Mouse (Mus musculus) forebrain, embryonic 12.5 days (tissue): ENCODE measurements around the gene Iqcf5. TPM values are rescaled to one million over a fixed set of nuclear protein-coding genes. Genes with fewer than 3 reads are reported as not detected.
A peak's percentile ranks its signal among the peaks of the same experiment; 100 is the strongest.

ENCODE experiments used
- ATAC-seq: fragments of 200-750 bp; cut with Nextera tagmentation; 2 replicates; pipeline ENCODE4 v1.8.0; 2017; ENCODE audit warnings: moderate TSS enrichment; ENCODE audit not compliant: low FRiP score
- H3K27ac ChIP-seq: fragments of 300-500 bp; sonication (generic); 2 replicates; pipeline ENCODE4 v1.5.1; 2016; ENCODE audit warnings: mild to moderate bottlenecking
- H3K27me3 ChIP-seq: fragments of 300-500 bp; sonication (generic); 2 replicates; pipeline ENCODE4 v1.6.1; 2016; ENCODE audit warnings: mild to moderate bottlenecking
- H3K36me3 ChIP-seq: fragments of 300-500 bp; sonication (generic); replicated peaks from 2 replicates; pipeline ENCODE4 v1.6.1; 2016; ENCODE audit warnings: mild to moderate bottlenecking
- H3K4me1 ChIP-seq: fragments of 300-500 bp; sonication (generic); 2 replicates; pipeline ENCODE4 v1.6.1; 2016
- H3K4me2 ChIP-seq: fragments of 300-500 bp; sonication (generic); 2 replicates; pipeline ENCODE4 v1.6.1; 2016; ENCODE audit warnings: mild to moderate bottlenecking, moderate library complexity
- H3K4me3 ChIP-seq: fragments of 300-500 bp; sonication (generic); replicated peaks from 2 replicates; pipeline ENCODE4 v1.5.1; 2016; ENCODE audit warnings: mild to moderate bottlenecking
- H3K9ac ChIP-seq: fragments of 300-500 bp; sonication (generic); 2 replicates; pipeline ENCODE4 v1.6.1; 2016; ENCODE audit warnings: mild to moderate bottlenecking
- H3K9me3 ChIP-seq: fragments of 300-500 bp; sonication (generic); 2 replicates; pipeline ENCODE4 v1.6.1; 2016
- WGBS: fragments of 180-500 bp; shearing (Covaris S2); methylation state at CpG from one replicate; pipeline ENCODE4 v1.1.7; 2016; 5-methylcytosine and 5-hydroxymethylcytosine counted together
- polyA plus RNA-seq: library from polyadenylated mRNA; unstranded; fragments of >200 nt; fragmentation: Nextera tagmentation; extraction: Ambion mirVana; gene quantifications from 2 replicates; pipeline ENCODE4 v1.2.1, GENCODE M21; 2016

Iqcf5 gene
- polyA plus RNA-seq, 1 experiment from 2014 or later, result not detected

DNA sequence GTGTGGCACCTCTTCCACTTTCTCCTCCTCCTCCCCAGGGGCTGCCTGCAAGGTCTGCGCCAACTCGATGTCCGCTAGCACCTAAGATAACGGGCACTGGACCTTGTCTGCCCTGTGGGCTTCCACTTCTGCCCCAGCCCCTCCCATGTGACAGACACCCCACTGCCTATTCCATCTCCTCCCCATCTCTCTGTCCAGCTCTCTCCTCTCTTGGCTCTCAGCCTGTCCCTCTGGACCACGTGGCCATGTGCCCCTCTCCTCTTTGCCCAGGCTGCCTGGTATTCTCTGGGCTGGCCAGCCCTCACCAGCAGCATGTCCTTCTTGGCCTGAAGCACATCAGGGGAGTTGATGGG lies 40.6 kb upstream of the Iqcf5 start:
- ATAC-seq, result no peak
- no peak overlapping the region for H3K27ac ChIP-seq
- no peak overlapping the region for H3K9ac ChIP-seq
- peaks cover 14% of the 10 kb centered on the region; the same call in 1 of the 2 replicates for H3K27me3 ChIP-seq
- 74% methylated on average over 5 of the region's 5 CpGs for WGBS
- no peak overlapping the region for H3K4me3 ChIP-seq
- H3K4me2 ChIP-seq, result no peak overlapping the region
- no peaks in the 10 kb centered on the region for H3K36me3 ChIP-seq
- peaks cover 42% of the 10 kb centered on the region for H3K4me1 ChIP-seq
- no peaks in the 10 kb centered on the region for H3K9me3 ChIP-seq

DNA sequence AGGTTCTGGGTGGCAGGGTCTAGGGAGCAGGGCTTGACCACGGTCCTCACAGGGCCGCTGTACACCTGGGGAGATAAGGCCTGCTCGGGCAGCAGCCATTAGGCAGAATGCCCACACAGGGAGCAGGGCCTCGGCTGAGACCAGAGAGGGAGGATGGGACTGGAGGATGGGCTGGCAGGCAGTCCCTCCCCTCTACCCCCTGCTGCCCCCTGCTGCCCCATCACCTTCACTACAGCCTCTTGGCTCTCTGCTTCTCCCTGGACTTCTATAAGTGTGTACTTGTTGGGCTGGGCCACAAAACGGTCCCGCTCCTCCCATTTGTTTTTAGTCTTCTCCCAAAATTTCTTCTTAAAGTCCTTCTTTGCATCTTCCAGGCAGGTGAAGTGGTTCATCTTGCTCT lies 39.9 kb upstream of the Iqcf5 start:
- no peak overlapping the region for H3K27ac ChIP-seq
- H3K4me3 ChIP-seq, result no peak overlapping the region; the same call in 1 of the 2 replicates
- WGBS, result 1% methylated on average over 6 of the region's 6 CpGs
- H3K4me2 ChIP-seq, result peak overlapping the region; percentile 8; the same call in 1 of the 2 replicates
- peak; percentile 15; the same call in 1 of the 2 replicates for ATAC-seq
- H3K4me1 ChIP-seq, result peaks cover 42% of the 10 kb centered on the region
- no peaks in the 10 kb centered on the region for H3K36me3 ChIP-seq
- H3K9me3 ChIP-seq, result no peaks in the 10 kb centered on the region
- H3K9ac ChIP-seq, result peak overlapping the region; percentile 45; the same call in 1 of the 2 replicates
- H3K27me3 ChIP-seq, result peaks cover 14% of the 10 kb centered on the region; the same call in 1 of the 2 replicates

DNA sequence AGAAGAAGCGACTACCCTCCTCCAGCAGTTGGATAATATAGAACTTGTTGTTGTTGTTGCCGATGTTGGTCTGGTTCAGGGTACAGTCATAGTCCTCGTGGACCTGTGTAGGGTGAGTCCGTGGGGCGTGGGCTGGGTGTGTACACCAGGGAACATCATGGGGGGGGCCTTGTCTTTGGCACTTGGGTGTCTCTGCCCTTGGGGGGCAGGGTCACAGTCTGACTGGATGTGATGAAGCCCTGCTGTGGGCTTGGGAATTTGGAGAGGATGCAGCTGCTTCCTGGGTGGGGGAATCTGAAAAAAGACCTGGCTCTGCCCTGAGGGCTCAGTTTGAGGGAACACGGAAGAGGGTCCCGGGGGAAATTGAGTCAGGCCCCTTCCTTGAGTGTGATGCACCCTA lies 39.3 kb upstream of the Iqcf5 start:
- Histone ChIP-seq H3K36me3 (peaks cover 3% of the 10 kb centered on the region; the same call in 1 of the 2 replicates), H3K27me3 (peaks cover 14% of the 10 kb centered on the region; the same call in 1 of the 2 replicates), H3K4me3 (no peak overlapping the region; the same call in 1 of the 2 replicates), H3K27ac (no peak overlapping the region), H3K4me2 (no peak overlapping the region), H3K4me1 (peaks cover 42% of the 10 kb centered on the region), H3K9me3 (no peaks in the 10 kb centered on the region), H3K9ac (peak overlapping the region; percentile 45; the same call in 1 of the 2 replicates)
- ATAC-seq, result no peak
- WGBS, result 70% methylated on average over 7 of the region's 7 CpGs

DNA sequence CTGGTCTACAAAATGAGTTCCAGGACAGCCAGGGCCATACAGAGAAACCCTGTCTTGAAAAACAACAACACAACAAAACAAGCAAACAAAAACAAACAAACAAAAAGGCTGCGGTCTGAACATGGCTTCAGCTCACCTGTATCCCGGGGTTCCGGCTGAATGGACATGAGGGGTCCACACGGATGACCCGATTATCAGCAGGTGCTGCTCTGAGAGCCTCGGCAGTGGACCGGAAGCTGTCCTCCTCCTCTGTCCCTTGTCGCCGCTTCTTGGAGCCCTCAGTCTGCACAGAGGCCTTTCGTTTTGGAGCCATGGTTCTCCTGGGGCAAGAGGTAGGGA lies 38.7 kb upstream of the Iqcf5 start, which contains the start of gene Rrp9:
TSS of gene Rrp9 (plus strand) at position 301 of the 339 bp plus-strand sequence.
- H3K4me2 ChIP-seq, result peak within 1 kb of the TSS; percentile 31
- 88% methylated on average over 10 of the region's 10 CpGs for WGBS
- no peak within 1 kb of the TSS for H3K27ac ChIP-seq
- H3K4me1 ChIP-seq, result peaks cover 42% of the 10 kb centered on the region
- H3K27me3 ChIP-seq, result peaks cover 14% of the 10 kb centered on the region; the same call in 1 of the 2 replicates
- no peak for ATAC-seq
- peak within 1 kb of the TSS; percentile 73; the same call in 1 of the 2 replicates for H3K4me3 ChIP-seq
- H3K9ac ChIP-seq, result peak within 1 kb of the TSS; percentile 45; the same call in 1 of the 2 replicates
- peaks cover 7% of the 10 kb centered on the region for H3K36me3 ChIP-seq
- H3K9me3 ChIP-seq, result no peaks in the 10 kb centered on the region

DNA sequence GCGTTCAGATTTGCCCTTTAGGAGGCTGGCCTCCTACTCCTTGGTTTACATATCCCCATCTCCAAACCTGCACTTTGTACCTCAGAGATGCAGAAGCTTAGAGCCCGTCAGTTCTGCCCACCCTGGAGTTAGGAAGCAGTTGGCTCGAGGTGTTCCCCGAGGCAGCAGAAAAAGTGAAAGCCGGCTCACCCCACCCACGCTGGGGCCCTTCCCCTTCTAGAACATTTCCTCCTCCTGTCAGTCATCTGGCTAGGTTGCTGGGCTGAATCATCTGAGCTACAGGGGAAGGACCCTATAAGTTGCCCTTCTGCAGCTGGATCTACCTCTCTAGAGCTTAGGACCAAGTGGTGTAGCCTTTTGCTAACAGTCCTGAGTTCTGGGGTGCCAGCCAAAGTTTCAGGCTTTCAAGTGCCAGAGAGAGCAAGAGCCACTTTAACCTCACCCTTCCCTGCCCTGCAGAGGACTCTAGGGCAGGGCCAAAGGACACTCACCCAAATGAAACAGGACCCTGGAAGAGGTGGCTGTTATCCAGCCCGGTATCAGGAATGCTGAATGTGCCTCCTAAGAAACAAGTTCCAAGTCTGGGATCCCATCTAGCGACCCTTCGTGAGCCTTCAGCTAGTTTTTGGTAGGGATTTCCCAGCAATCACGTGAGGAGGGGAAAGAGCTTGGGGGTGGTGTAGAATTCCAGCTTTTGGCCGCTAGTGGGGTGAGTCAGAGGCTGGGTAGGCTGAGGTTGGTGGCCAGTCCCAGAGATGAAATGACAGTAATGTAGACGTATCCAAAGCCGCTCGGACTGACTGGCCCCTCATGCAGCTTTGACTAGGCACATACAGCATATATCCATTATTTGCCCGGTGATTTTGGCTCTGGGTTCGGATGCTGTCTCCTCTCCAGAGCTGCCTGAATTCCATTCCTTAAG lies 38.1 kb upstream of the Iqcf5 start:
- H3K9ac ChIP-seq, result 0 out of 2 replicates have a peak overlapping the region, but pooled peaks have one; percentile 13
- ATAC-seq, result peak; percentile 61
- peaks cover 14% of the 10 kb centered on the region; the same call in 1 of the 2 replicates for H3K27me3 ChIP-seq
- peak overlapping the region; percentile 31 for H3K4me2 ChIP-seq
- WGBS, result 41% methylated on average over 16 of the region's 16 CpGs
- 0 out of 2 replicates have a peak overlapping the region, but pooled peaks have one; percentile 73 for H3K4me3 ChIP-seq
- peaks cover 13% of the 10 kb centered on the region for H3K36me3 ChIP-seq
- H3K27ac ChIP-seq, result no peak overlapping the region
- no peaks in the 10 kb centered on the region for H3K9me3 ChIP-seq
- H3K4me1 ChIP-seq, result peaks cover 42% of the 10 kb centered on the region

DNA sequence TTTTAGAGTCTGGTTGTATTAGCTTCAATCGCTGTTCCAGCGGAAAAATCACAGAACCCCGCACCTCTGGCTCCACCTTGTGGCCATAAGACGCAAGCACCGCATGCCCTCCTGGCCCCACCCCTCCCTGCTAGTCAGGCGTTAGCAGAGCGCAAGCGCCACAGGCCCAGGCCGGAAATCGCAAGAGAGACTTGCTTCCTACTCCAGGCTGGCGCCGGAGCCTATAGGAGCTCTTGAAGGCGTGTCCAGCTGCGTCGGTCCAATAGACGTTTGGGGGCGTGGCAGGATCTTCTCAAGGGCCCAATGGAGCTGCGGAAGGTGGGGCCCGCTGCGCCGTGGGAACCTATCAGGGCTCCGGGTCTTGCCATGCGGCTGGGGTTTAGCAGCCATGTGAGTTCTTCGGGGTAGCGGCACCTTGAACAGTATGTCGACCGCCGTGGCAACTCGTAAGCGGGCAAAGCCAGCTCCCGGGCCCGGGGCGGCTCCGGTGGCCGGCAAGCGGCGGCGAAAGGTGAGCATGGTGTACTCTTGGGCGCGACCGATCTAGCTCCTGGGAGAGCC lies 37.4 kb upstream of the Iqcf5 start, which contains the start of gene Parp3:
TSS of gene Parp3 (minus strand) at position 26 of the 561 bp plus-strand sequence.
- peak; percentile 98 for ATAC-seq
- WGBS, result under 1% methylated on average over 41 of the region's 41 CpGs
- H3K27ac ChIP-seq, result no peak within 1 kb of the TSS

DNA sequence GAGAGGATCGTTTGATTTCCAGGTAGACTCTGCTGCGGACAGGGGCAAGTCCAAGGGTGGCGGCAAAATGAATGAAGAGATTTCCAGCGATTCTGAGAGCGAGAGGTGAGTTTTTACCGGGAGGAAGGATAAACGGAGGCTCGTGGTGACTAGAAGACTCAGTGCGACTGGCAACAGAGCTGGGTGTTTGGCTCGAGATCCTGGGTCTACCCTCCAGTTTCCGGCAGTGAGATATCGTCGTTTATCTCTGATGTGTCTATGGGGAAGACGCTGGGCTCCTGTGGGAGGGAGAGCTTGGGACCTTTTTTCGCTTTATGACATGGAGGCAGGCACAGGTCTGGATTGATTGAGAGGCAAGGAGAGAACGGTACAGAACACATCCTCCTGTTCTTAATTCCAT lies 36.7 kb upstream of the Iqcf5 start:
- Histone ChIP-seq H3K9me3 (no peaks in the 10 kb centered on the region), H3K27ac (no peak overlapping the region), H3K4me1 (peaks cover 32% of the 10 kb centered on the region), H3K9ac (peak overlapping the region; percentile 66), H3K4me3 (peak overlapping the region; percentile 73), H3K36me3 (peaks cover 26% of the 10 kb centered on the region), H3K4me2 (peak overlapping the region; percentile 98), H3K27me3 (peaks cover 9% of the 10 kb centered on the region; the same call in 1 of the 2 replicates)
- no peak for ATAC-seq
- WGBS, result 7% methylated on average over 16 of the region's 16 CpGs

More for the DNA sequence above, 37.4 kb upstream of the Iqcf5 start, which contains the start of gene Parp3:
- Histone ChIP-seq H3K4me2 (peak within 1 kb of the TSS; percentile 98), H3K36me3 (peaks cover 21% of the 10 kb centered on the region), H3K27me3 (peaks cover 10% of the 10 kb centered on the region; the same call in 1 of the 2 replicates), H3K4me3 (peak within 1 kb of the TSS; percentile 73), H3K4me1 (peaks cover 37% of the 10 kb centered on the region), H3K9me3 (no peaks in the 10 kb centered on the region), H3K9ac (peak within 1 kb of the TSS; percentile 66)

DNA sequence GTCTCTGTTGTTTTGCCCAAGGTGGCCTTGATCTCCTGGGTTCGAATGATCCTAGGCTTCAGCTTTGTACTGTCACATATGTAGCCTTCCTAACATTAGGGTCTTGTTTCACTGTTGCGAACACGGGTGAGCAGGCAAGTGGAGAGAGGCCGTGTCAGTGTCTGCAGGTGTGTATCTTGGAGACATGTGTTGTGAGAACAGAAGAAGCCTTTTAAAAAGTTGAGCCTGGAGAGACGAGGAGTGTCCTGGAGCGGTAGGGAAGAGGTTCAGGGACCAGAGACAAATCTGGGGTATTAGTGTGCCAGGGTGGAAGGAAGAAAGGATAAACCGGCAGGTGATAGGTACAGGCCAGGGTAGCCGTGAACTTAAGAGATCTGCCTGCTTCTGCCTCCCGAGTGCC lies 36.3 kb upstream of the Iqcf5 start:
- Histone ChIP-seq H3K4me3 (peak overlapping the region; percentile 73), H3K4me1 (peaks cover 32% of the 10 kb centered on the region), H3K27me3 (peaks cover 9% of the 10 kb centered on the region; the same call in 1 of the 2 replicates), H3K9me3 (no peaks in the 10 kb centered on the region), H3K4me2 (peak overlapping the region; percentile 98), H3K9ac (peak overlapping the region; percentile 66), H3K36me3 (peaks cover 30% of the 10 kb centered on the region), H3K27ac (no peak overlapping the region)
- no peak for ATAC-seq
- WGBS, result 84% methylated on average over 9 of the region's 9 CpGs

DNA sequence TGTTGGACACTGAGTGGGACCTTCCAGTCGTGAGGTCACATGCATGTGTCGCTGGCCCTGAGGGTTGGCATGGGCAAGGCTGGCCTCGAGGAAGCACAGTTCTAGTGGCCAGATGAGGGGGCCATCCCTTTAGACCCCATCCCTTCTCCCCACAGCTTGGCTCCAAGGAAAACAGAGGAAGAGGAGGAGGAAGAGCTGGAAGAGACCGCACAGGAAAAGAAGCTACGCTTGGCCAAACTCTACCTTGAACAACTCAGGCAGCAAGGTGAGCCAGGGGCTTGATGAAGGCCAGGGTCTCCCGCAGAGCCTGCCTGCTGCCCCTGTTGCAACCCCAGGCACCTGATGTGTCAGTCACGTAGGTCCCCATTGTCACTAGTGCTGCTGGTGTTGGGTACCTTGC lies 33.8 kb upstream of the Iqcf5 start:
- no peaks in the 10 kb centered on the region for H3K27me3 ChIP-seq
- no peaks in the 10 kb centered on the region for H3K9me3 ChIP-seq
- peaks cover 54% of the 10 kb centered on the region for H3K36me3 ChIP-seq
- H3K4me3 ChIP-seq, result no peak overlapping the region
- no peak overlapping the region for H3K9ac ChIP-seq
- H3K27ac ChIP-seq, result no peak overlapping the region
- WGBS, result 94% methylated on average over 7 of the region's 7 CpGs
- no peak for ATAC-seq
- no peak overlapping the region for H3K4me2 ChIP-seq
- peaks cover 17% of the 10 kb centered on the region for H3K4me1 ChIP-seq

DNA sequence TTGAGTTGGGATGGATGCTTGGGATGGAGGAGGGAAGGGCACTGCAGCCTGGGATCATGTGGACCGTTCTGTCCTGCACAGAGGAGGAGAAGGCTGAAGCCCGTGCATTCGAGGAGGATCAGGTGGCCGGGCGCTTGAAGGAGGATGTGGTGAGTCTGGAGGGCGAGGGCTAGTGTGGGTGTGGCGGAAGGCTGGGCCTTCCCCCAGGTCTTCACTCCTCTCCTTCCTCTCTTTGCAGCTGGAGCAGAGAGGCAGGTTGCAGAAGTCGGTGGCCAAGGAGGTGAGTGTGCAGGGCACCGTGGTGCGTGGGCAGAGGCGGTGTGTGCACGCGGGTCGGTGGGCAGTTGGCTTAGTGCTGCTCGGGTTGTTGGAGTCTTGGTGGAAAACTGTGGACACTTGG lies 33.3 kb upstream of the Iqcf5 start:
- WGBS, result 94% methylated on average over 15 of the region's 15 CpGs
- Histone ChIP-seq H3K9ac (no peak overlapping the region), H3K27me3 (no peaks in the 10 kb centered on the region), H3K36me3 (peaks cover 59% of the 10 kb centered on the region), H3K4me1 (peaks cover 16% of the 10 kb centered on the region), H3K9me3 (no peaks in the 10 kb centered on the region), H3K27ac (no peak overlapping the region), H3K4me3 (no peak overlapping the region), H3K4me2 (no peak overlapping the region)
- no peak for ATAC-seq

DNA sequence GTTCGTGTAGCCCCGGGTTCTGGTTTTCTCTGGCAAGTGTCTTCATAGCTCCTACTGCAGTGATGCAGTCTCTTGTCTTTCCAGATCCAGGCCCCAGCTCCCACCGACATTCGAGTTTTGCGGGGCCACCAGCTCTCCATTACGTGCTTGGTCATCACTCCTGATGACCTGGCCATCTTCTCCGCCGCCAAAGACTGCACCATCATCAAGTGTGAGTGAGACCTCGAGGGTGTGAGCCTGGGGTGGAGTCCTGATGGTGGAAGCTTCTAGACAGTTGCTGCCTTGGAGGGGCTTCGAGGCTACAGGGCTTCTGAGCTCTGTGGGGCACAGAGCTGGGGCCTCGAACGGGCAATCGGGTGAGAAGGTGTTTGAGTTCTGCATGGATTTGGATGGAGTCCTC lies 32.7 kb upstream of the Iqcf5 start:
- H3K4me1 ChIP-seq, result peaks cover 10% of the 10 kb centered on the region
- no peak overlapping the region for H3K4me2 ChIP-seq
- H3K4me3 ChIP-seq, result no peak overlapping the region
- H3K36me3 ChIP-seq, result peaks cover 61% of the 10 kb centered on the region
- no peaks in the 10 kb centered on the region for H3K27me3 ChIP-seq
- 94% methylated on average over 13 of the region's 13 CpGs for WGBS
- no peak overlapping the region for H3K9ac ChIP-seq
- no peak for ATAC-seq
- no peaks in the 10 kb centered on the region for H3K9me3 ChIP-seq
- H3K27ac ChIP-seq, result no peak overlapping the region

DNA sequence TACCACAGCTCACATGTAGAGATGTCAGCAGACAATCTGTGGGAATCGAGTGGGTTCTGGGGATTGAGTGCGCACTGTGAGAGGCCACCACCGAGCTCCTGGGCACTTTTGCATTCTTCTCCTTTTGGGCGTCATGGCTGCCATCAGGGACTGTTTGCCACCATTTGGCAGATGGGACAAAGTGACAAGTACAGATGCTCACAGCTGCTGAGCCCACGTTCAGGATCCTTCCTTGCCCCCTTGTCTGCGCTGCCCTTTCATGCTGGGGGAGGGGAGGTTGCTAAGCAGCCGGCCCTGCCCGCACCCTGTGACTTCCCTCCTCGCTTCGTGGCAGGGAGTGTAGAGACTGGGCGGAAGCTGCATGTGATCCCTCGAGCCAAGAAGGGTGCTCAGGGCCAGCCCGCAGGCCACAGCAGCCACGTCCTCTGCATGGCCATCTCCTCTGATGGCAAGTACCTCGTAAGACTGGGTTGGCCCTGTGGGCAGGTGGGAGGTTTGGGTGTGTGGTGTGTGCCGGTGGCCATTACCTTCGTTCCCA lies 31.7 kb upstream of the Iqcf5 start:
- 91% methylated on average over 17 of the region's 17 CpGs for WGBS
- no peaks in the 10 kb centered on the region for H3K27me3 ChIP-seq
- H3K4me3 ChIP-seq, result no peak overlapping the region
- no peaks in the 10 kb centered on the region for H3K9me3 ChIP-seq
- H3K36me3 ChIP-seq, result peaks cover 61% of the 10 kb centered on the region
- H3K9ac ChIP-seq, result no peak overlapping the region
- H3K4me2 ChIP-seq, result no peak overlapping the region
- no peak overlapping the region for H3K27ac ChIP-seq
- no peak for ATAC-seq
- peaks cover 7% of the 10 kb centered on the region for H3K4me1 ChIP-seq
